Mouse (Mus musculus) neural tube, embryonic 11.5 days (tissue): ENCODE data around the gene Dgat2. TPM values are rescaled to one million over a fixed set of nuclear protein-coding genes. Genes with fewer than 3 reads are reported as not detected.
A peak's percentile ranks its signal among the peaks of the same experiment; 100 is the strongest.

Experiments used
- ATAC-seq: fragments of 200-750 bp; cut with Nextera tagmentation; 2 replicates; pipeline ENCODE4 v1.8.0; 2017; ENCODE audit warnings: moderate number of reproducible peaks, mild to moderate bottlenecking, moderate TSS enrichment, moderate library complexity; ENCODE audit not compliant: insufficient read depth, low FRiP score, low TSS enrichment
- DNase-seq: peaks from one replicate; pipeline ENCODE4 v3.0.0-alpha.2; 2015; ENCODE audit warnings: low spot score
- H3K27ac ChIP-seq: fragments of 300-500 bp; sonication (generic); 2 replicates; pipeline ENCODE4 v1.5.1; 2014; ENCODE audit warnings: low read depth, mild to moderate bottlenecking, low read length
- H3K27me3 ChIP-seq: fragments of 300-500 bp; sonication (generic); 2 replicates; pipeline ENCODE4 v1.6.1; 2014; ENCODE audit warnings: mild to moderate bottlenecking, low read length, mixed read lengths; ENCODE audit not compliant: control insufficient read depth, insufficient read depth
- H3K36me3 ChIP-seq: fragments of 300-500 bp; sonication (generic); 2 replicates; pipeline ENCODE4 v1.6.1; 2014; ENCODE audit warnings: mild to moderate bottlenecking, low read length, moderate library complexity, mixed read lengths; ENCODE audit not compliant: control insufficient read depth, insufficient read depth
- H3K4me1 ChIP-seq: fragments of 300-500 bp; sonication (generic); 2 replicates; pipeline ENCODE4 v1.6.1; 2014; ENCODE audit warnings: low read length, mixed read lengths; ENCODE audit not compliant: control insufficient read depth, insufficient read depth
- H3K4me2 ChIP-seq: fragments of 300-500 bp; sonication (generic); 2 replicates; pipeline ENCODE4 v1.6.1; 2014; ENCODE audit warnings: low read depth, mild to moderate bottlenecking, moderate library complexity
- H3K4me3 ChIP-seq: fragments of 300-500 bp; sonication (generic); 2 replicates; pipeline ENCODE4 v1.5.1; 2014; ENCODE audit warnings: low read depth, low read length
- H3K9ac ChIP-seq: fragments of 300-500 bp; sonication (generic); 2 replicates; pipeline ENCODE4 v1.6.1; 2014; ENCODE audit warnings: mild to moderate bottlenecking, low read length
- H3K9me3 ChIP-seq: fragments of 300-500 bp; sonication (generic); 2 replicates; pipeline ENCODE4 v1.6.1; 2016; ENCODE audit warnings: low read length; ENCODE audit not compliant: control insufficient read depth
- WGBS: fragments of 180-500 bp; shearing (Covaris S2); extraction: QIAGEN DNeasy Blood & Tissue Kit; methylation state at CpG from one replicate; pipeline ENCODE4 v1.1.7; 2014; 5-methylcytosine and 5-hydroxymethylcytosine counted together
- polyA plus RNA-seq: library from polyadenylated mRNA; unstranded; fragments of >200 nt; fragmentation: Nextera tagmentation; extraction: Ambion mirVana; gene quantifications from 2 replicates; pipeline ENCODE4 v1.2.1, GENCODE M21; 2014

The Dgat2 gene
- polyA plus RNA-seq, 1 experiment from 2014 or later: 12.7 TPM

GRCm38 (mm10) chr7:99185405-99185804, 2.9 kb upstream of the Dgat2 start:
- no peak overlapping the region for H3K4me3 ChIP-seq
- no peaks in the 10 kb centered on the region for H3K36me3 ChIP-seq
- DNase-seq: no peak
- no peak overlapping the region for H3K9ac ChIP-seq
- H3K9me3 ChIP-seq: no peaks in the 10 kb centered on the region
- no peaks in the 10 kb centered on the region for H3K27me3 ChIP-seq
- WGBS: 91% methylated on average over 3 of the region's 3 CpGs
- H3K4me1 ChIP-seq: 0 out of 2 replicates have a peak, but pooled peaks cover 3% of the 10 kb centered on the region
- no peak for ATAC-seq
- H3K27ac ChIP-seq: no peak overlapping the region
- no peak overlapping the region for H3K4me2 ChIP-seq

- ATAC-seq (no peak), DNase-seq (no peak)
- Histone ChIP-seq H3K27me3 (no peaks in the 10 kb centered on the region), H3K36me3 (no peaks in the 10 kb centered on the region), H3K4me2 (no peak overlapping the region), H3K9ac (no peak overlapping the region), H3K27ac (no peak overlapping the region), H3K9me3 (no peaks in the 10 kb centered on the region), H3K4me1 (0 out of 2 replicates have a peak, but pooled peaks cover 3% of the 10 kb centered on the region), H3K4me3 (no peak overlapping the region)
- WGBS: 75% methylated on average over 6 of the region's 6 CpGs
Observed at GRCm38 (mm10) chr7:99183751-99184150, 1.2 kb upstream of the Dgat2 start.

- Histone ChIP-seq H3K9me3 (no peaks in the 10 kb centered on the region), H3K36me3 (no peaks in the 10 kb centered on the region), H3K4me2 (peak overlapping the region; percentile 92), H3K27ac (no peak overlapping the region), H3K4me3 (peak overlapping the region; percentile 71), H3K27me3 (no peaks in the 10 kb centered on the region), H3K4me1 (0 out of 2 replicates have a peak, but pooled peaks cover 3% of the 10 kb centered on the region), H3K9ac (peak overlapping the region; percentile 90)
- ATAC-seq (no peak), DNase-seq (no peak)
- WGBS: 22% methylated on average over 14 of the region's 14 CpGs
Observed at GRCm38 (mm10) chr7:99181619-99182431, 694 bp downstream of the Dgat2 start.

DNA sequence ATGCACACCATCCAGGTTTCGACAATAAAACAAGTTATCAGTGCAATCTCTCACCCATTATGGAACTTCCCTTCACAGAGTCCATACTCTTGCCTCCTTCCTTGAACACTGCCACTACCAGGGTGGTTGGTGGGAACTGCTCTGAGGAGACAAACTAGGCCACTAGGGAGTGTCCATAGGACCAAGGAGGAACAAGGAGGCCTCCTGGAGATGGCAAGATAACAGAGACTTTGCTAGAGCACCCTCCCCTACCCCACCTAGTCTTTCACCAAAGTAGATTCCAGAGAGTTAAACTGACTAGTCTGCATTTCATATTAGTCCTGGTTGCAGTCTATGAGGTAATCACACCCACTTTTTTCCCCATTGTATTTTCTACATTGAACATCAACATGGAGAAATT, 2.4 kb downstream of the Dgat2 start:
- no peak for ATAC-seq
- Histone ChIP-seq H3K4me3 (no peak overlapping the region), H3K9me3 (no peaks in the 10 kb centered on the region), H3K36me3 (no peaks in the 10 kb centered on the region), H3K27me3 (no peaks in the 10 kb centered on the region), H3K9ac (no peak overlapping the region), H3K4me2 (no peak overlapping the region), H3K27ac (no peak overlapping the region), H3K4me1 (0 out of 2 replicates have a peak, but pooled peaks cover 3% of the 10 kb centered on the region)
- 87% methylated on average over 1 of the region's 1 CpGs for WGBS
- DNase-seq: no peak

DNA sequence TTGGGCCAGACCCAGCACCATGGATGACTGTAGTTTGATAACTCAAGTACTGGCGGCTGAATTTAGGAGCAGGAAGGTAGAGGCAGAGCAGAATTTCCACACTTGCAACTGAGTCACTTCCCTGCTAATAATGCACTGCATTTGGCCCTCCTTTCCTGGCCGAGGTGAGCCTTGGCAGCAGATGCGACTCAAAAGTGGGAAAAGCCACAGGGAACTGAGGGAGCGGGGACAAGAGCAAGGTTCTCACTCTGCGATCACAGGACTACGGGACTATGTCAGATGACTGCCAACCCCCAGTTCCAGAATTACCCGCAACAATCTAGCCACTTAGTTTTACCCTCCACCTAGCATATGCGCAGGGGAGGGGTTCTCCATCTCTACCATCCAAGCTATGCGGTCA, 3.2 kb downstream of the Dgat2 start:
- Histone ChIP-seq H3K36me3 (no peaks in the 10 kb centered on the region), H3K9ac (no peak overlapping the region), H3K4me2 (no peak overlapping the region), H3K4me3 (no peak overlapping the region), H3K9me3 (no peaks in the 10 kb centered on the region), H3K4me1 (0 out of 2 replicates have a peak, but pooled peaks cover 3% of the 10 kb centered on the region), H3K27ac (no peak overlapping the region), H3K27me3 (no peaks in the 10 kb centered on the region)
- no peak for ATAC-seq
- DNase-seq: no peak
- 92% methylated on average over 9 of the region's 9 CpGs for WGBS

DNA sequence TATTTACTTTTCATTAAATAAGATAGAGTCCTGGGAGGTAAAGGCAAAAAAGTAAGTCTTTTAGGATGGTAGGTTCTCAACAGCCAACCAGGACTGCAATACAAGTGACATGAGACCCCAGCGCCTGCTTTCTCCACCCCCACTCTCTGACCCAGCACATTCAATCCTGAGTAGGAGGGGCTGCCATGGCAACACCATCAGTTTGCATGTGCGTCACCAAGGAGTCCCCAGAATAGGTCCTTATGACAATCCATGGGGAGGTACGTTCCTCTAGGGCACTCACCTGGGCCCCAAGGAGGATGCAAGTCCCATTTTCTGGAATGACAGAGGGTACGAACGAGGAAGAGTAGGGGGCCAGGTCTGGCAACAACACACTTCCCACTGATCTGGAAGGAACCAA, 5.1 kb downstream of the Dgat2 start:
- H3K9me3 ChIP-seq: no peaks in the 10 kb centered on the region
- no peak overlapping the region for H3K4me3 ChIP-seq
- no peaks in the 10 kb centered on the region for H3K36me3 ChIP-seq
- DNase-seq (no peak), ATAC-seq (no peak)
- H3K27ac ChIP-seq: no peak overlapping the region
- H3K27me3 ChIP-seq: no peaks in the 10 kb centered on the region
- H3K4me2 ChIP-seq: no peak overlapping the region
- 0 out of 2 replicates have a peak, but pooled peaks cover 3% of the 10 kb centered on the region for H3K4me1 ChIP-seq
- H3K9ac ChIP-seq: no peak overlapping the region
- 68% methylated on average over 5 of the region's 5 CpGs for WGBS

DNA sequence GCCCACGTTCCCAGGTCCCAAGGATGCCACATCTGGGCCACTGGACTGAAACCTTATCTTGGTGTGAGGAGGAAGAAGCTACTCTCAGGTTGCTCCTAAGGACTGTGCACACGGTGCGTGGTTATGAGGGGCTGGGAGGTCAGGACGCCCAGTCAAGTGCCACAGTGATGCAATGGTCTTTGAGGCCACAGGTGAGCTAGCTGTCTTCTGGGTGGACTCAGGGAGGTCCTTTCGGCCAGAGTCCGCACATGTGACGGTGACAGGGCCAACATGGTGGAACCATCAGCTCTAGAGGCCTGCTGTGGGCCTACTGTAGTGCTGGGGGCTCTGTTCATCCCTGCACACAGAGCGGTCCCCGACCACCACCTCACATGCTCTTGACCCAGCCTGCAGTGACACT, 6.9 kb downstream of the Dgat2 start:
- ATAC-seq: no peak
- no peak overlapping the region for H3K4me2 ChIP-seq
- no peak overlapping the region for H3K4me3 ChIP-seq
- H3K36me3 ChIP-seq: no peaks in the 10 kb centered on the region
- no peak overlapping the region for H3K9ac ChIP-seq
- no peaks in the 10 kb centered on the region for H3K4me1 ChIP-seq
- WGBS: 87% methylated on average over 9 of the region's 9 CpGs
- H3K27me3 ChIP-seq: no peaks in the 10 kb centered on the region
- no peak for DNase-seq
- no peaks in the 10 kb centered on the region for H3K9me3 ChIP-seq
- H3K27ac ChIP-seq: no peak overlapping the region

DNA sequence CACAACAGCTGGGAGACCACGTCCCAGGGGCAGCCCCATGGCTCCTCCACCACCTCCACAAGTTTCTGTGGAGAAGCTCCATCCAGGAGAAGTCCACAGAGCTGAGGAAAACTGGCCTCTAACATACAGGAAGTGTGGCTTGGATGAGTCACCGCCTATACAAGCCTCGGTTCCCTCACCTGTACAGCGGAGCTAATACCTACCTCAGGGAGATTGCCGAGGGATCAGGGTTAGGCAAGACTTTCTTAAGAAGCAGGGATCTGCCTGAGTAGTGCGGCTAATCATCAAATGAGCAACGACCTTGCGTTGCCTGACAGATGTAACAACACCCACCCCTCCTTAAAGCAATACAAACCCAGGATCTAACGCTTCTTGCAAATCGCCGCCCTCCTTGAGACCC, 7.4 kb downstream of the Dgat2 start:
- DNase-seq (no peak), ATAC-seq (no peak)
- H3K27ac ChIP-seq: no peak overlapping the region
- H3K9ac ChIP-seq: no peak overlapping the region
- 79% methylated on average over 11 of the region's 11 CpGs for WGBS
- no peaks in the 10 kb centered on the region for H3K36me3 ChIP-seq
- no peaks in the 10 kb centered on the region for H3K27me3 ChIP-seq
- no peak overlapping the region for H3K4me2 ChIP-seq
- H3K9me3 ChIP-seq: no peaks in the 10 kb centered on the region
- H3K4me1 ChIP-seq: no peaks in the 10 kb centered on the region
- H3K4me3 ChIP-seq: no peak overlapping the region

- H3K9me3 ChIP-seq: no peaks in the 10 kb centered on the region
- H3K4me1 ChIP-seq: no peaks in the 10 kb centered on the region
- WGBS: 92% methylated on average over 4 of the region's 4 CpGs
- no peaks in the 10 kb centered on the region for H3K27me3 ChIP-seq
- no peak for DNase-seq
- no peak overlapping the region for H3K27ac ChIP-seq
- H3K4me3 ChIP-seq: no peak overlapping the region
- H3K4me2 ChIP-seq: no peak overlapping the region
- no peak for ATAC-seq
- no peak overlapping the region for H3K9ac ChIP-seq
- H3K36me3 ChIP-seq: no peaks in the 10 kb centered on the region
Observed at GRCm38 (mm10) chr7:99174006-99174405, 8.5 kb downstream of the Dgat2 start.
